Mouse (Mus musculus) midbrain, embryonic 16.5 days (tissue): Measurements from ENCODE around the gene Gm49387. TPM values are rescaled to one million over a fixed set of nuclear protein-coding genes. Genes with fewer than 3 reads are reported as not detected.

Source experiments
- ATAC-seq: fragments of 200-750 bp; cut with Nextera tagmentation; 2 replicates; pipeline ENCODE4 v1.8.0; 2017; ENCODE audit warnings: moderate TSS enrichment
- H3K27ac ChIP-seq: fragments of 300-500 bp; sonication (generic); 2 replicates; pipeline ENCODE4 v1.5.1; 2014; ENCODE audit warnings: mild to moderate bottlenecking, low read length, mixed read lengths
- H3K27me3 ChIP-seq: fragments of 300-500 bp; sonication (generic); 2 replicates; pipeline ENCODE4 v1.6.1; 2014; ENCODE audit warnings: low read depth, low read length, mixed read lengths; ENCODE audit not compliant: control insufficient read depth, insufficient read depth
- H3K36me3 ChIP-seq: fragments of 300-500 bp; sonication (generic); 2 replicates; pipeline ENCODE4 v1.6.1; 2014; ENCODE audit warnings: mild to moderate bottlenecking, low read length, moderate library complexity, mixed read lengths; ENCODE audit not compliant: control insufficient read depth, insufficient read depth
- H3K4me1 ChIP-seq: fragments of 300-500 bp; sonication (generic); 2 replicates; pipeline ENCODE4 v1.6.1; 2014; ENCODE audit warnings: mild to moderate bottlenecking, low read length, mixed read lengths; ENCODE audit not compliant: control insufficient read depth, insufficient read depth
- H3K4me2 ChIP-seq: fragments of 300-500 bp; sonication (generic); 2 replicates; pipeline ENCODE4 v1.6.1; 2014; ENCODE audit warnings: mild to moderate bottlenecking, low read length, mixed read lengths
- H3K4me3 ChIP-seq: fragments of 300-500 bp; sonication (generic); 2 replicates; pipeline ENCODE4 v1.5.1; 2014; ENCODE audit warnings: low read depth, mild to moderate bottlenecking, low read length, moderate library complexity, mixed read lengths
- H3K9ac ChIP-seq: fragments of 300-500 bp; sonication (generic); 2 replicates; pipeline ENCODE4 v1.6.1; 2014; ENCODE audit warnings: low read depth, low read length, mixed read lengths
- H3K9me3 ChIP-seq: fragments of 300-500 bp; sonication (generic); replicated peaks from 2 replicates; pipeline ENCODE4 v1.6.1; 2014; ENCODE audit warnings: mild to moderate bottlenecking, low read length, mixed read lengths; ENCODE audit not compliant: control insufficient read depth, poor library complexity, severe bottlenecking
- WGBS: fragments of 180-500 bp; shearing (Covaris S2); extraction: QIAGEN DNeasy Blood & Tissue Kit; methylation state at CpG from one replicate; pipeline ENCODE4 v1.1.7; 2014; 5-methylcytosine and 5-hydroxymethylcytosine counted together
- polyA plus RNA-seq: library from polyadenylated mRNA; unstranded; fragments of >200 nt; fragmentation: Nextera tagmentation; extraction: Ambion mirVana; gene quantifications from 2 replicates; pipeline ENCODE4 v1.2.1, GENCODE M21; 2015

Gene Gm49387
- polyA plus RNA-seq = not detected in 2 replicates

- no peaks in the 10 kb centered on the region for H3K9me3 ChIP-seq
- peak within 1 kb of the TSS; percentile 77 for H3K9ac ChIP-seq
- peak within 1 kb of the TSS; percentile 67 for H3K4me3 ChIP-seq
- no peaks in the 10 kb centered on the region for H3K36me3 ChIP-seq
- H3K27ac ChIP-seq = peak within 1 kb of the TSS; percentile 90
- H3K4me1 ChIP-seq = peaks cover 11% of the 10 kb centered on the region
- no peaks in the 10 kb centered on the region for H3K27me3 ChIP-seq
- H3K4me2 ChIP-seq = peak within 1 kb of the TSS; percentile 98
- WGBS = 2% methylated on average over 26 of the region's 26 CpGs
- ATAC-seq = peak; percentile 66
These were observed at the start of gene Gm49387 for GRCm38 (mm10) chr14:31640346-31640889. TSS of gene Gm49387 (minus strand) at chr14:31640878.

- Histone ChIP-seq H3K27ac (no peak overlapping the region), H3K36me3 (no peaks in the 10 kb centered on the region), H3K9ac (no peak overlapping the region), H3K4me2 (no peak overlapping the region), H3K27me3 (no peaks in the 10 kb centered on the region), H3K4me3 (no peak overlapping the region), H3K9me3 (no peaks in the 10 kb centered on the region), H3K4me1 (no peaks in the 10 kb centered on the region)
- ATAC-seq = no peak
- 88% methylated on average over 1 of the region's 1 CpGs for WGBS
These were observed 45.6 kb upstream of the Gm49387 start for GRCm38 (mm10) chr14:31686231-31686630.

GRCm38 (mm10) chr14:31685680-31686079 lies 45.0 kb upstream of the Gm49387 start:
- Histone ChIP-seq H3K4me2 (no peak overlapping the region), H3K9ac (no peak overlapping the region), H3K36me3 (no peaks in the 10 kb centered on the region), H3K27ac (no peak overlapping the region), H3K27me3 (no peaks in the 10 kb centered on the region), H3K9me3 (no peaks in the 10 kb centered on the region), H3K4me1 (no peaks in the 10 kb centered on the region), H3K4me3 (no peak overlapping the region)
- ATAC-seq = no peak
- 91% methylated on average over 10 of the region's 10 CpGs for WGBS

GRCm38 (mm10) chr14:31684343-31685040 lies 43.8 kb upstream of the Gm49387 start:
- no peaks in the 10 kb centered on the region for H3K36me3 ChIP-seq
- H3K9me3 ChIP-seq = no peaks in the 10 kb centered on the region
- no peaks in the 10 kb centered on the region for H3K4me1 ChIP-seq
- H3K4me2 ChIP-seq = no peak overlapping the region
- no peaks in the 10 kb centered on the region for H3K27me3 ChIP-seq
- ATAC-seq = no peak
- H3K9ac ChIP-seq = no peak overlapping the region
- H3K27ac ChIP-seq = no peak overlapping the region
- 84% methylated on average over 7 of the region's 7 CpGs for WGBS
- H3K4me3 ChIP-seq = no peak overlapping the region

- Histone ChIP-seq H3K27me3 (no peaks in the 10 kb centered on the region), H3K4me3 (no peak overlapping the region), H3K27ac (no peak overlapping the region), H3K36me3 (no peaks in the 10 kb centered on the region), H3K4me1 (no peaks in the 10 kb centered on the region), H3K9ac (no peak overlapping the region), H3K4me2 (no peak overlapping the region), H3K9me3 (no peaks in the 10 kb centered on the region)
- no peak for ATAC-seq
- WGBS = 91% methylated on average over 2 of the region's 2 CpGs
These were observed 42.9 kb upstream of the Gm49387 start for GRCm38 (mm10) chr14:31683610-31684009.

GRCm38 (mm10) chr14:31681931-31682555 lies 41.4 kb upstream of the Gm49387 start:
- H3K27me3 ChIP-seq = no peaks in the 10 kb centered on the region
- H3K9ac ChIP-seq = no peak overlapping the region
- no peak for ATAC-seq
- H3K4me2 ChIP-seq = no peak overlapping the region
- no peaks in the 10 kb centered on the region for H3K36me3 ChIP-seq
- WGBS = 46% methylated on average over 5 of the region's 5 CpGs
- H3K27ac ChIP-seq = no peak overlapping the region
- no peaks in the 10 kb centered on the region for H3K9me3 ChIP-seq
- H3K4me1 ChIP-seq = no peaks in the 10 kb centered on the region
- no peak overlapping the region for H3K4me3 ChIP-seq

- no peaks in the 10 kb centered on the region for H3K27me3 ChIP-seq
- H3K4me2 ChIP-seq = no peak overlapping the region
- ATAC-seq = no peak
- no peaks in the 10 kb centered on the region for H3K4me1 ChIP-seq
- H3K36me3 ChIP-seq = no peaks in the 10 kb centered on the region
- H3K9me3 ChIP-seq = no peaks in the 10 kb centered on the region
- H3K9ac ChIP-seq = no peak overlapping the region
- H3K27ac ChIP-seq = no peak overlapping the region
- WGBS = 87% methylated on average over 9 of the region's 9 CpGs
- no peak overlapping the region for H3K4me3 ChIP-seq
These were observed 40.6 kb upstream of the Gm49387 start for GRCm38 (mm10) chr14:31681291-31681690.

GRCm38 (mm10) chr14:31680656-31681055 lies 40.0 kb upstream of the Gm49387 start:
- Histone ChIP-seq H3K9ac (no peak overlapping the region), H3K4me3 (no peak overlapping the region), H3K27ac (no peak overlapping the region), H3K9me3 (no peaks in the 10 kb centered on the region), H3K4me2 (no peak overlapping the region), H3K36me3 (no peaks in the 10 kb centered on the region), H3K27me3 (no peaks in the 10 kb centered on the region), H3K4me1 (no peaks in the 10 kb centered on the region)
- no peak for ATAC-seq
- WGBS = 99% methylated on average over 3 of the region's 3 CpGs

- Histone ChIP-seq H3K9ac (no peak overlapping the region), H3K27ac (no peak overlapping the region), H3K27me3 (no peaks in the 10 kb centered on the region), H3K4me3 (no peak overlapping the region), H3K4me1 (no peaks in the 10 kb centered on the region), H3K9me3 (no peaks in the 10 kb centered on the region), H3K4me2 (no peak overlapping the region), H3K36me3 (0 out of 2 replicates have a peak, but pooled peaks cover 4% of the 10 kb centered on the region)
- WGBS = 50% methylated on average over 10 of the region's 10 CpGs
- no peak for ATAC-seq
These were observed 31.1 kb upstream of the Gm49387 start for GRCm38 (mm10) chr14:31671635-31672320.
